Mouse (Mus musculus): ENCODE results near the gene Ldah. TPM values are rescaled to one million over a fixed set of nuclear protein-coding genes. Genes with fewer than 3 reads are reported as not detected.

Gene Ldah
- total RNA-seq, 2 experiments from 2014 or later = 20.7 to 36.1 TPM

DNA sequence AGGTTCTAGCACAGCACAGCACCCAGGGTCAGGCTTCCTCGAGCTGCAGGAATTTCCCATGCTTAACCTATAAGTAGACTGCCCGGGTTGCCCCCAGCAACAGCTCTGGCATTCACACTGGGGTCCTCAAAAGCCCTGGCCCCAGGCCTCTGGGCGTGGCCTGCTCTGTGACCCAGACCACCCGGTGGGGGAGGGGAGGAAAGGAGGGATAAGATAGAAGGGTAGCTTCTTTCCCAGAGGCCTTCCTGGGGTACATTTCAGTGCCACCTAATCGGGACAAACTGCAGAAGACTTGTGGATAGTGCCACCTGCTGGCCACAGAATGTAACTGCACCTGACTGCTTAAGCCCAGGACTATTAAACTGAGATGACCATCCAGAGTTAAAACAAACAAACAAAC is 98.5 kb downstream of the Ldah start:
- peak; percentile 76 for ATAC-seq (replicated peaks; ENCODE audit: low FRiP score, poor library complexity, severe bottlenecking)

DNA sequence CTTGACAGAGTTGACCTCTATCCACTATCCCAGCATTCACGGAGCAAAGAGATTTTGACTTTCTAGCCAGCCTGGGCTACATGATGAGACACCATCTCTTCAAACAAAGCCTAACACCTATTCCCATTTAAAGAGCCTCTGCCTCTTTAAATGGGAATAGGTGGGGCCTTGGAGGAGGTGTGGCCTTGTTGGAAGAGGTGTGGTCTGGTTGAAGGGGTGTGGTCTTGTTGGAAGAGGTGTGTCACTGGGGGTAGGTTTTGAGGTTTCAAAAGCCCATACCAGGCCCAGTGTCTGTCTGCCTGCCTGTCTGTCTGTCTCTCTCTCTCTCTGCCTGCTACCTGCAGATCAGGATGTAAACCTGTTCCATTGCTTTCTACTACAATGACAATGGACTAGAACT is 99.0 kb downstream of the Ldah start:
- 0 out of 2 replicates have a peak, but pooled peaks have one; percentile 28 for ATAC-seq (replicated peaks; ENCODE audit: low FRiP score, poor library complexity, severe bottlenecking)

- ATAC-seq (replicated peaks; ENCODE audit: low FRiP score, poor library complexity, severe bottlenecking) = no peak
Observed at GRCm38 (mm10) chr12:8310992-8311391, 103.1 kb downstream of the Ldah start.

DNA sequence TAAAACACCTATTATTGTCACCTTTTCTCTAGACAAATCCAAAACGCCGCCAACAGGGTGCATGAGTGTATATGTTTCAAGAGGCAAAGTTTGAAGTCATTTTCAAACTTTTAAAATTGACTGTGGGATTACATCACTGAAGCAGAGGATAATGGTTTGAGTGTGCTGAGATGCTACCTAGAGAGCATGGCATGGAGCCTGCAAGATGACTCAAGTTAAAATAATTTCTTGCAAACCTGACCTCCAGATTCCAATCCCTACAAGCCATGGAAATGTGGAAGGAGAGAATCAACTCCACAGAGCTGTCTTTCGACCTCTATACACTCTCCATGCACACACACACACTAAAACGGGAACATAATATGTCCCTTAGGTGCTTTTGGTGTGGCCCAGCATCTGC is 104.4 kb downstream of the Ldah start:
- ATAC-seq (replicated peaks; ENCODE audit: low FRiP score, poor library complexity, severe bottlenecking) = no peak

GRCm38 (mm10) chr12:8313270-8313771 is 105.4 kb downstream of the Ldah start, which contains the start of gene Hs1bp3:
Hs1bp3 (plus strand) TSS chr12:8313432.
- peak; percentile 88 for ATAC-seq (replicated peaks; ENCODE audit: low FRiP score, poor library complexity, severe bottlenecking)

DNA sequence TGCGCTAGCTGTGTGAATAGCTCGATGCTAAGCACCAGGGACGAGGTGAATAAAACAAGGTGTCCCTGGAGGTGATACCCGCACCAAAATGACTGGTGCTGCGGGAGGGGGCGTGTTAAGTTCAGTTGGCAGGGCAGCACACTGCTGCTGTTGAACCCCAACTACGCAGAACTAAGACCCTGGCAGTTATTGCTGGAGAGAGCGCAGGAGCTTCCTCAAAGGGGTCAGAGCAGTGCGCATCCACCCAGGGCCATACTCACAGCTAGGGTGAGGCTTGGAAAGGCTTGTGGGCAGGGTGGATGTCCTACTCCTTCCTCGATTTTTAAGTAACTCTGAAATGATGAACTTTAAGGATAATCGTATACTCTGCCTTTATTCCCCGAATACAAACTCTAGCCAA is 105.9 kb downstream of the Ldah start:
- no peak for ATAC-seq (replicated peaks; ENCODE audit: low FRiP score, poor library complexity, severe bottlenecking)

DNA sequence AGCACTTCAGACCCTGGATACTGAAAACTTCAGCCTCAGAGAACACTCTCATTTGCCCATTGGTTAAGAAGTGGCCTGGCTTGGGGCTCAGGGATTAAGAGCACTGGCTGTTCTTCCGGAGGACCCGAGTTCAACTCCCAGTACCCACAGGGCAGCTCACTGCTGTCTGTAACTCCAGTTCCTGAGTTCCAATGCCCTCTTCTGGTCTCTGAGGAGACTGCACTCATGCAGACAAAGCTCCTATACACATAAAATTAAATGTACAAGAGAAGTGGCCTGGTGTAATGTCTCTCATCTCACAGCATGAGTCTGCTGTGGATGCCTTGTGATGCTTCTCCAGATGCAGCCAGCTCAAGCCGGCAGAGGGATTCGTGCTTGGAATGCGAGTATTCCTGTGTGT is 108.6 kb downstream of the Ldah start:
- ATAC-seq (replicated peaks; ENCODE audit: low FRiP score, poor library complexity, severe bottlenecking) = no peak

DNA sequence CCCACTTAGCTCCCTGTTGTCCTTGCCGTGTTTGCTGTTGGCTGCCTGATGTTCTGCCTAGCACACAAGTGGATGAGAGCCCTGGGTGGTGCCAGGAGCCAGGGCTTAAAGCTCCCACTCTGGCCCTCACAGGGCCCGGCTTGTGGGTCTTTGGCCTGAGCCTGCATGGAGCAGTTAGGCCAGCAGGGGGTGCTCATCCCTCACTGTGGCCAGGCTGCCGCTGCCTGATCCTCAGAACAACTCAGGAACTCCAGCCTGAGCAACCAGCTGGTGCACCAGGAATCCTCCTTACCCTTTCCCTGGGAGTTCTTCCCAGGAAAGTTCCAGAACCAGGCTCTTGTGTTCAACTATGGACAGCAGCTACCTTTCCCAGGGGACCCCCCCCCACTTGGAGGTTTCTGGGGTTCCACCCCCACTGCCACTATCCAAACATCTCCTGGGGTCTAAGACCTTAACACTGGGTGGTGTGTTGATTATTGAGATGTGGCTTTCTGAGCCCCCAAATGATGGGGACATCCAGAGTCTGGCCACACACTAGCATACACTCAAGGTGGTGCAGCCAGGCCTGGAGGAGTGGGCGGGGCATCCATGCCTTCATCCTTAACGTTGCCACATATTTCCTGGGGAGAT is 112.3 kb downstream of the Ldah start:
- ATAC-seq (replicated peaks; ENCODE audit: low FRiP score, poor library complexity, severe bottlenecking) = 0 out of 2 replicates have a peak, but pooled peaks have one; percentile 53

GRCm38 (mm10) chr12:8321506-8321905 is 113.6 kb downstream of the Ldah start:
- no peak for ATAC-seq (replicated peaks; ENCODE audit: low FRiP score, poor library complexity, severe bottlenecking)

DNA sequence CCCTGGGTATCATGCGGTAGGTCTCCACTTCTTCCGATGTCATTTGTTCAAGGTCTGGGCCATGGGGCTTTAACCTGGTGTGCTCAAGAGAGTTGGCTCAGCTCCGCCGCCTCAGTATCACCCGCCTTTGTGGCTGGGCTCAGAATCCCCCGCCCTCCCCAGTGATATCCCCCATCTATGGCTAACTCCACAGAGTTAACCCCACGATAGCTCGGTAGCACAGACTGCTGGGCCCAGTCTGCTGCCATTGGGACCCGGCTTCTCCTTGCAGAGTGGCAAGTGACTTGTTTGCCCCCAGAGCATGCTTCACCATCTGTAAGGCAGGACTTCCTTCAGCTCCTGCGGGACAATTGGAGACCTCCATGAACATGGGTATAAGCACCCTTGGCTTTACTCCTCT is 116.2 kb downstream of the Ldah start:
- no peak for ATAC-seq (replicated peaks; ENCODE audit: low FRiP score, poor library complexity, severe bottlenecking)

GRCm38 (mm10) chr12:8325245-8325942 is 117.5 kb downstream of the Ldah start:
- no peak for ATAC-seq (replicated peaks; ENCODE audit: low FRiP score, poor library complexity, severe bottlenecking)

- no peak for ATAC-seq (replicated peaks; ENCODE audit: low FRiP score, poor library complexity, severe bottlenecking)
Observed at GRCm38 (mm10) chr12:8325943-8326522, 118.1 kb downstream of the Ldah start.

DNA sequence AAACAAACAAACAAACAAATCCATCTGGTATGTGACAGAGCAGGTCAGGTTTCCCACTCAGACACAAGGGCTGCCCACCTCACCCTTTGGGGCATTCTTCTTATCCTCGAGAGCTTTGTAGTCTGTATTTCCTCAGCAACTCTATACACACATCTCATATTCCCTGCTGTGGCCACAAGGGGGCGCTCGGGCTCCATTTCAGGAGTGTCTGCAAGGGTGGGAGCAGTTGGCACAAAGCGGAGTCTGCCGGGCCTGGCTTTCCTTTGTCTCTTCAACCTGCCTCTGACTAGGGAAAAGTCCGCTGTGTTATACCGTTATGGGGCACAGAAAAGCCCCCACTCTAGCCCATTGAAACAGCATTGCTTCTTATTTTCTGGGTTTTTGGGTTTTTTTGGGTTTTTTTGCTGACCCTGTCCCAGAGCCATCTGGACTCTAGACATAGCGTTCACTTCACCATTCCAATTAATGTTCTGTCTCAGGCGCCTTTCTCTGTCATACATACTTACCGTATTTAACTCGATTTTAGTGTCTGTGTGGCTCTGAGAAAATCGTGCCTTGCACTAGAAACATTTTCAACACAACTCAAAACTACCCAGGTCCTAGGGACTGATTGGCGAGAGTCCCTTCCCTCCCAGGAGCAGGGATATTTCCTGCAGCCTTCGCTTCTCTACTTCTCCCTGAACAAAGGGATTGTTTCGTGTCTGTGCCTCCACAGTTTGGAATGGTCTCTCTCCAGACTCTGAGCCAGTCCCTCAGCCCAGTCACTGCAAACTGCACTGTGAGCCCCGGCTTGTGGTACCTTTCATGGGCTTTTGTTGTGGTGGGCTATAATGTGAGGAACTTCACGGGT is 119.1 kb downstream of the Ldah start:
- ATAC-seq (replicated peaks; ENCODE audit: low FRiP score, poor library complexity, severe bottlenecking) = peak; percentile 65

DNA sequence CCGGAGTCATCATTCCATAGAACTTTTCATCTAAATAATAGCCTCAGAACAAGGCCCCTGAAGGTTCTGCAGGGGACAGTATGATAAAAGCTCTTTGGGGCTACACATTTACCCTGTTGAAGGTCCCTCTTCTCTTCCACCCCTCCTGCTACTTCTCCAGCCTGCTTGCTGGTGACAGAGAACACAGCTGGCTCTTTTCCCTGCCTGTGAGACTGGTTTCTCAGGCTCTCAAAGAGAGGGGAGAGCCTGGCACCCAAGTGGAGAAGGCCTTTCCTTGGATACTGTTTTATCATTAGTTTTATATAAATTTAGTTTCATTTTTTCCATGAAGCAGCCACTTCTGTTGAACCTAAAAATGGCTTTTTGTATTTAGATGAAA is 119.8 kb downstream of the Ldah start:
- no peak for ATAC-seq (replicated peaks; ENCODE audit: low FRiP score, poor library complexity, severe bottlenecking)

- ATAC-seq (replicated peaks; ENCODE audit: low FRiP score, poor library complexity, severe bottlenecking) = no peak
Observed at GRCm38 (mm10) chr12:8329236-8329635, 121.3 kb downstream of the Ldah start.

DNA sequence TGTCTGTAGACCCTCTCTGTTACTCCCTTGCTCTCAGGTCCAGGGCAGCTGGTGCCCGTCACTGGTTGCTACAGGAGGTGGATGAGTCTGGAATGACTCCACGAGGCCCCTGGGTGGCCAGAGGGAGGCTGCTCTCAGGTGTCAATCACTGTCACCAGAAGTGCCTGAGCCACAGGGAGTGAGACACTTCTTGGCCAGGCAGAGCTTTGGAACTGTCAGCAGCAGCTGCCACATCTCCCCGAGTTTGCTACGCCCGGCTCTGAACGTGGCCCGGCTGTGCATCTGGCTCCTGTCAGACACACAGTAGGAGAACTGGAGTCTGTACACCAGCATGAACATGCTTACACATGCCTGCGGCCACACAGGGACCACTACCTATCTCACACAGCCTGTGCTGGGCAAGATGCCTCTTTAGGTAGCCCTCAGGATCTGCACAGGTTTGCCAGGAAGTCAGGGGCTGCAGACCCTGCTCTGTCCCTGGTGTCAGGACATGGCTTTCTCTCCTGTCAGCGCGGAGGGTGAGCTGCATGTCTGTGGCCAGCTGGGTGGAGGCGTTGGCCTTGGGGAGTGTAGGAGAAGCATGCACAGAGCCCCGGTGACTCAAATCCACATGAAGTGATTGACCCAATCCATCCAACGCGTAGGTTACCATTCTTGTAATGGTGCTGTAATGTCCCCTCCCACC is 123.7 kb downstream of the Ldah start:
- ATAC-seq (replicated peaks; ENCODE audit: low FRiP score, poor library complexity, severe bottlenecking) = no peak

DNA sequence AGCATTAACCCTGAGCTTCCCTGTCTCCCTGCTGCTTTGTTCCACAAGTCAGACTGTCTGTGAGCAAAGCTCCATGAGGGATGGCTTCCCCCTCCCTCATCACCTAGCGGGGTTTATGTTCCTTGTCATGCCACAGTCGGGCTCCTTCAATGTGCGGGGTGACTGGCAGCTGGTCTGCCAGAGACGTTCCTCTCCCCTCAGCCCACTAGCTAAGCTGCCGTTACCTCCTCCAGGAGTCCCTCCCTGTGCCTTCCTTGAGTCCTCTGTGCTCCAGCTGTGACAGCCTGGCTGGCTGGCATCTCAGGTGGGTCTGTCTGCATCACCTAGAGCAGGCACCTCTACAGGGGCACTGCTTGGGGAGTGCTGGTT is 124.3 kb downstream of the Ldah start:
- no peak for ATAC-seq (replicated peaks; ENCODE audit: low FRiP score, poor library complexity, severe bottlenecking)

DNA sequence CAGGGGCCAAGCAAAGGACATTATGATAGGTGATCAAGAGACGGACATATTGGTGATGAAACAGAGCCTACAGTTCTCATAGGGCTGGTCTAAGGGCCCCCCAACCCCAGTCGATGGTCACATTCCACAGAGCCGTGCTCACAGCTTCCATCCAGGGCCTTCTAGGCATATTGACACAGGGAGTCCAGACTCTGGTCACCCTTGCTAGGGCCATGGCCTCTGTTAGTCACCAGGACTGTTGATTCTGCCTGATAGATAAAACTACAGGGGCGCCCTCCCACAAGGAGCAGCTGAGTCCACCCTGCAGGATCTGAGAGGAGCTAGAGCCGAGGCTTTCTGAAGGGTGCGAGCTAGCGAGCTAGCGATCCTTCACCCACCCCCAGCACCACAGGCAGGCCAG is 125.7 kb downstream of the Ldah start:
- no peak for ATAC-seq (replicated peaks; ENCODE audit: low FRiP score, poor library complexity, severe bottlenecking)

DNA sequence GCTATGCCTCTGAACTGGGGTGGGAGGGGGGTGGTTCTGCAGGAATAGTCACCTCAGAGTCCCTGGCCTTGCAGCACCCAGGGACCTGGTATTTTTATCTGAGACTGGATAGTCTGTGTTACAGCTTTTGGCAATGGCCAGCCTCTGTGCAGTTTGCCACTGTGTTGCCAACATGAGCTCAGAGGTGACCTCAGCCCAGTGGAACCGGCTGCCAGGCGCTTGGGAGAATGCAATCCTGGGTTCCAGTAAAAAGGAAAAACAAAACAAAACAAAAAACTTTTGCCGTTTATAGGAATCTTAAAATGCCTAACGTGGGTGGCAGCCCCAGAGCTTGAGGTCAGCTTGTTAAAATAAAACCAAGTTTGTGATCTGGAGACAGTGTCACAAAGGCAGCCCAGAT is 126.4 kb downstream of the Ldah start:
- no peak for ATAC-seq (replicated peaks; ENCODE audit: low FRiP score, poor library complexity, severe bottlenecking)

Measured in erythroblast, adult 5-6 weeks (primary cell).